Mouse (Mus musculus): ENCODE measurements around the gene Zfp511. TPM values are rescaled to one million over a fixed set of nuclear protein-coding genes. Genes with fewer than 3 reads are reported as not detected.
A peak's percentile ranks its signal among the peaks of the same experiment; 100 is the strongest.

Gene Zfp511
- 13.1 and 14.7 TPM in 2 replicates for polyA plus RNA-seq (2012; ENCODE audit: insufficient read depth, low replicate concordance)

GRCm38 (mm10) chr7:140036281-140037170 lies at the start of gene Zfp511, which contains the start of gene Tubgcp2:
TSS of gene Zfp511 (plus strand) at chr7:140036391.
TSS of gene Tubgcp2 (minus strand) at chr7:140036669.
- TF ChIP-seq GATA1 (IDR thresholded peaks at IDR 0.05; ENCODE audit: borderline replicate concordance, low read length): no peak
- peak; percentile 82; the same call in 1 of the 2 replicates for TF ChIP-seq FLI1 (IDR thresholded peaks at IDR 0.05; ENCODE audit: low read length)
- Histone ChIP-seq H3K36me3 (replicated peaks; ENCODE audit: low read length) (peaks cover 62% of the 10 kb centered on the region), H3K27me3 (replicated peaks) (no peaks in the 10 kb centered on the region), H3K9me3 (no peaks in the 10 kb centered on the region), H3K4me3 (replicated peaks) (peak within 1 kb of the TSS; percentile 94), H3K4me1 (peaks cover 28% of the 10 kb centered on the region)

DNA sequence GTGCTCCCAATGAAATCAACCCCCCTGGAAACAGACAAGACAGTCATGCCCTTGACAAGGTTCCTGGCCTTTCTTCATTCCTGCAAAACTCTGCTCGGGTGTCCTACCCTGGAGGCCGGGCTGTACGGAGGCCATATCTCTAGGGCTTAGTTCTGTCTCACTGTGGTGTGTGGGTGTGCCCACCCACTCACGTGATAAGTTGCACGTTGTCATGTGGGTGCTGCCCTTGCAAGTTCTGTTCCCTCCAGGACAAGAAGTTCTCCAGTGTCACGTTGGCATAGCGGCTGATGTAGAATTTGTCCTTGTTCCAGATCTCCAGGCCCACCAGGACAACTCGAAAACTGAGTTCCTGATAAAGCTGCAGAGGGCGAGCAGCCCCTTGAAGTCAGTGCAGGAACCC lies 47.9 kb upstream of the Zfp511 start:
- no peaks in the 10 kb centered on the region for H3K9me3 ChIP-seq
- H3K27me3 ChIP-seq (replicated peaks): peaks cover 41% of the 10 kb centered on the region
- H3K36me3 ChIP-seq (replicated peaks; ENCODE audit: low read length): peaks cover 32% of the 10 kb centered on the region
- H3K4me3 ChIP-seq (replicated peaks): no peak overlapping the region
- H3K4me1 ChIP-seq: peaks cover 48% of the 10 kb centered on the region
- TF ChIP-seq GATA1 (IDR thresholded peaks at IDR 0.05; ENCODE audit: borderline replicate concordance, low read length): no peak
- no peak for TF ChIP-seq FLI1 (IDR thresholded peaks at IDR 0.05; ENCODE audit: low read length)

DNA sequence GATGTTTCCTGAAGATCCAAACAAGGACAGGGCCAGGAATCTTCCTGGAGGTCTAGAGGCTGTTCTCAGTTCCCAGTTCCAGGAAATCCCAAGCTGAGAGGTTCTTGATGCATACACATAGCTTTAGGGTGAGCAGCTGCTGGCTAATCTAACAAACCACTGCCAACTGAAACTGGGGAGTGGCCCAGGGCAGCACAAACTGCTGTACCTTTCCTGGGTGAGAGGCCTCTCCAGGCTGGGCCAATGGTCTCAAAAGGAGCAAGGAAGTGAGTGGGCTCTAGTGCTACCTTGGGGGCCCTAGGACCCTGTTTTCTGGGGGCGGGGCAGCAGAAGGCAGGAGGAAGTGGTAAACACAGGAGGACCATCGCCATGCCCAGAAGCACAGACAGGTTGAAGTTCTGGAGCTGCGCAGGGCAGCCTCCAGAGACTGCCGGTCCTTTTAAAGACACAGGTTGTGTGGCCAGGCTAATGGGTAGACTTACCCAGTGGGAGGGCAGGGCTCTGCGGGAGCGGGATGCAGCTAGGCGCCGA lies 45.3 kb upstream of the Zfp511 start:
- no peak for TF ChIP-seq FLI1 (IDR thresholded peaks at IDR 0.05; ENCODE audit: low read length)
- TF ChIP-seq GATA1 (IDR thresholded peaks at IDR 0.05; ENCODE audit: borderline replicate concordance, low read length): no peak
- Histone ChIP-seq H3K4me1 (peaks cover 41% of the 10 kb centered on the region), H3K9me3 (no peaks in the 10 kb centered on the region), H3K4me3 (replicated peaks) (peak overlapping the region; percentile 83), H3K36me3 (replicated peaks; ENCODE audit: low read length) (peaks cover 26% of the 10 kb centered on the region), H3K27me3 (replicated peaks) (peaks cover 37% of the 10 kb centered on the region)

DNA sequence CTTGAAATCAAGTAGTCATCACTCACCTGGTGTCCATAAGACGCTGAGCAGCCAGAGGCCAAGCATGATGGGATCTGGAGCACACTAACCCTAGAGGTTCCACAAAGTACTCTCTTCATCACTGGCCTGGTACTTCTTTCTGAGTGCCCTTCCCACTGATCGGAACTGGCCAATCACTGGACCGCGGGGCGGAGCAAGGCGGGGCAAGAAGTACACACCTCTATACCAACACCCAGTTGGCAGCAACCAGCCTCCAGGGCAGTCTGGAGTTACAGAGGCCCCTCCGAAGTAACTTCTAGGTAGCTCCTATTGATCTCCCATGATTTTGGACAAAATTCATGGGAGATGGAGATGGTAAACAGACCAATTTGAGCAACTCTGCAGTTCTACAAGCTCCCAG lies 43.8 kb upstream of the Zfp511 start, which contains the start of gene Adam8:
Adam8 (minus strand) TSS at position 157 of the 400 bp plus-strand sequence.
- Histone ChIP-seq H3K4me3 (replicated peaks) (peak within 1 kb of the TSS; percentile 85), H3K36me3 (replicated peaks; ENCODE audit: low read length) (peaks cover 29% of the 10 kb centered on the region), H3K27me3 (replicated peaks) (peaks cover 27% of the 10 kb centered on the region), H3K9me3 (no peaks in the 10 kb centered on the region), H3K4me1 (peaks cover 41% of the 10 kb centered on the region)
- TF ChIP-seq FLI1 (IDR thresholded peaks at IDR 0.05; ENCODE audit: low read length) (no peak), GATA1 (IDR thresholded peaks at IDR 0.05; ENCODE audit: borderline replicate concordance, low read length) (no peak)

DNA sequence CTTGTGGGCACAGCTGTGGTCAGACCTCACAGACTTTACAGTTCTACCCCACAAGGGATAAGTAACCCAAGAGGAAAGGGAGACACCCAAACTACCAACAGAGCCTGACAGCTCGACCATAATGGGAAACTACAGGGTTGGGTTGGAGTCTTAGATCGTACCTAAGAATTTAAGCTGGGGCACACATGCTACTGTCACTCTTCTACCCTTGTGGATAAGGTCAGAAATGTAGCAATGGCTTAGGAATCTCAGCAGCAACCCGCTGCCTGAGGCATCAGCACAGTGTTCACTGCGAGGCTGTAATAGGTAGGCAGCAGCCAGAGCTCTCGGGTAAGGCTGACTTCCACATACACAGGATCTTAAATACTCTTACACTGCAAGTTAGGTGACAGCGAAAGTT lies 42.7 kb upstream of the Zfp511 start:
- Histone ChIP-seq H3K9me3 (no peaks in the 10 kb centered on the region), H3K4me1 (peaks cover 41% of the 10 kb centered on the region), H3K27me3 (replicated peaks) (peaks cover 19% of the 10 kb centered on the region), H3K4me3 (replicated peaks) (no peak overlapping the region), H3K36me3 (replicated peaks; ENCODE audit: low read length) (peaks cover 40% of the 10 kb centered on the region)
- TF ChIP-seq GATA1 (IDR thresholded peaks at IDR 0.05; ENCODE audit: borderline replicate concordance, low read length): no peak
- no peak for TF ChIP-seq FLI1 (IDR thresholded peaks at IDR 0.05; ENCODE audit: low read length)

- TF ChIP-seq FLI1 (IDR thresholded peaks at IDR 0.05; ENCODE audit: low read length) (no peak), GATA1 (IDR thresholded peaks at IDR 0.05; ENCODE audit: borderline replicate concordance, low read length) (no peak)
- H3K27me3 ChIP-seq (replicated peaks): peaks cover 14% of the 10 kb centered on the region
- H3K9me3 ChIP-seq: no peaks in the 10 kb centered on the region
- H3K4me1 ChIP-seq: peaks cover 41% of the 10 kb centered on the region
- H3K4me3 ChIP-seq (replicated peaks): no peak overlapping the region
- peaks cover 44% of the 10 kb centered on the region for H3K36me3 ChIP-seq (replicated peaks; ENCODE audit: low read length)
These were observed 42.0 kb upstream of the Zfp511 start for GRCm38 (mm10) chr7:139994202-139994601.

- H3K36me3 ChIP-seq (replicated peaks; ENCODE audit: low read length): peaks cover 49% of the 10 kb centered on the region
These were observed 41.5 kb upstream of the Zfp511 start for GRCm38 (mm10) chr7:139994676-139995075.

DNA sequence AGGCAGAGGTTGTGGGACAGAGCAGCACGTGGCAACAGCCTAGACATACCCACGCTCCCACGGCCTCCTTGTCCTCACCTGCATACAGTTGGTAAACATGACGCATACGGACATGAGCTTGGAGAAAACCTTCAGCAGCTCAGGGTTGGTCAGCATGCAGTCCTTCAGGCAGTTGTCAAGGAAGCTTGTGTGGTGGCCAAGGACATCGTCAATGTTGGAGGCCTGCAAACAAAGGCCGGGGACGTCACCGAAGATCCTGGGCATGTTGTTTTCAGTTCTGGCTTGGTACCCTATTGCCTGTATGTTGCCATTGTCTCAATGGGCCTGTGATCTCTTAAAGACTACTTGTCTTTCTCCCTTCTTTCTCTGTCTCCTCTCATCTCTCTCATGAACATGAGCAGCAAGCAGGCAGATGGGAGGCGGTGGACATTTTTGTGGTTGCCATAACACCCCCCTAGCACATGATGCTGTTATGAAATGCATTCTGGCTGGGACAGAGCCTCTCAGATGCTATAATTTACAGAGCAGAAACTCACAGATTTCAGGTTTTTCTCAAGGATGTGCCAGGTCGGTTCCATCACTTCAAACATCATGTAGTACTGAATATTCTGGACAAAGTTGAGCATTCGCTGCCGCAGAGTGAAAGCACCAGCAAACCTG lies 37.4 kb upstream of the Zfp511 start:
- Histone ChIP-seq H3K27me3 (replicated peaks) (no peaks in the 10 kb centered on the region), H3K4me1 (peaks cover 8% of the 10 kb centered on the region), H3K4me3 (replicated peaks) (no peak overlapping the region), H3K9me3 (no peaks in the 10 kb centered on the region), H3K36me3 (replicated peaks; ENCODE audit: low read length) (peaks cover 86% of the 10 kb centered on the region)
- TF ChIP-seq GATA1 (IDR thresholded peaks at IDR 0.05; ENCODE audit: borderline replicate concordance, low read length) (no peak), FLI1 (IDR thresholded peaks at IDR 0.05; ENCODE audit: low read length) (no peak)

More at GRCm38 (mm10) chr7:139994676-139995075, 41.5 kb upstream of the Zfp511 start:
- Histone ChIP-seq H3K9me3 (no peaks in the 10 kb centered on the region), H3K27me3 (replicated peaks) (peaks cover 12% of the 10 kb centered on the region), H3K4me3 (replicated peaks) (no peak overlapping the region), H3K4me1 (peaks cover 41% of the 10 kb centered on the region)
- TF ChIP-seq FLI1 (IDR thresholded peaks at IDR 0.05; ENCODE audit: low read length) (no peak), GATA1 (IDR thresholded peaks at IDR 0.05; ENCODE audit: borderline replicate concordance, low read length) (no peak)

DNA sequence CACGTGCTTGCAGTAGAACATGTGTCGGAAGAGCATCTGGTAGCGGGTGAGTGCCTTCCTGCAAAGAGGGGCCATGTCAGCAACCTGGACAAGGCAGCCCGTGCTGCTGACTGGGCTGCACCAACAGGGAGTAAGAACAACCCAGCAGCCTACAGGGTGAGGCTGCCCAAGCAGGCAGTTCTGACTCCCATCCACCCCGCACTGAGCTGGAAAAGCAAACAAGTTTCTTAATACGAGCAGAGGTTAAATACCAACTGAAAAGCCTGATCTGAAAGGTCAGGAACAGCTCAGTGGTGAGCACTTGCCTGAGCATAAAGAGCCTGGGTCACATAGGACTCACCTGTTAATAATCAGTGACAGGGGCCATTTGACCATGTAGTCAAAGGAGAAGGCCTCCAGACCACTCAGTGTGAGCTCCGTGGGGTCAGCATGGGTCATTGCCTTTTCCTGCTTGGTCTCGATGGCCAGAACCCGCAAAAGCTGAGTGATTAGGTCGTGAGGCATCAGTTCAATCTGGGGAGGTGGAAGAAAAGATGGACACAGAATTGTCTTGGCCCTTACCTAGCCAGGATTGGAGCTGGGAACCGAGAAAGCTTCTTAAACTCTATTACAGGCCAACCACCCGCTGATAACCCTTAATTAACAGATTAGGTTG lies 35.0 kb upstream of the Zfp511 start:
- H3K36me3 ChIP-seq (replicated peaks; ENCODE audit: low read length): peaks cover 93% of the 10 kb centered on the region
- no peaks in the 10 kb centered on the region for H3K9me3 ChIP-seq
- no peak overlapping the region for H3K4me3 ChIP-seq (replicated peaks)
- no peaks in the 10 kb centered on the region for H3K27me3 ChIP-seq (replicated peaks)
- TF ChIP-seq GATA1 (IDR thresholded peaks at IDR 0.05; ENCODE audit: borderline replicate concordance, low read length) (no peak), FLI1 (IDR thresholded peaks at IDR 0.05; ENCODE audit: low read length) (no peak)
- H3K4me1 ChIP-seq: no peaks in the 10 kb centered on the region
